Mouse (Mus musculus) midbrain, embryonic 11.5 days (tissue): ENCODE measurements around the gene Cep350. TPM values are rescaled to one million over a fixed set of nuclear protein-coding genes. Genes with fewer than 3 reads are reported as not detected.

ENCODE experiments used
- ATAC-seq: fragments of 200-750 bp; cut with Nextera tagmentation; 2 replicates; pipeline ENCODE4 v1.8.0; 2017; ENCODE audit warnings: moderate TSS enrichment, moderate library complexity; ENCODE audit not compliant: low FRiP score
- DNase-seq: peaks from one replicate; pipeline ENCODE4 v3.0.0; 2015; ENCODE audit warnings: low spot score; ENCODE audit errors: missing footprints
- H3K27ac ChIP-seq: fragments of 300-500 bp; sonication (generic); 2 replicates; pipeline ENCODE4 v1.5.1; 2014; ENCODE audit warnings: low read depth, low read length
- H3K27me3 ChIP-seq: fragments of 300-500 bp; sonication (generic); 2 replicates; pipeline ENCODE4 v1.6.1; 2014; ENCODE audit warnings: mild to moderate bottlenecking, low read length, moderate library complexity, mixed read lengths; ENCODE audit not compliant: control insufficient read depth, insufficient read depth
- H3K36me3 ChIP-seq: fragments of 300-500 bp; sonication (generic); 2 replicates; pipeline ENCODE4 v1.6.1; 2014; ENCODE audit warnings: mild to moderate bottlenecking, low read length, moderate library complexity, mixed read lengths; ENCODE audit not compliant: control insufficient read depth, insufficient read depth
- H3K4me1 ChIP-seq: fragments of 300-500 bp; sonication (generic); 2 replicates; pipeline ENCODE4 v1.6.1; 2014; ENCODE audit warnings: low read length; ENCODE audit not compliant: control insufficient read depth, insufficient read depth
- H3K4me2 ChIP-seq: fragments of 300-500 bp; sonication (generic); 2 replicates; pipeline ENCODE4 v1.6.1; 2014; ENCODE audit warnings: mild to moderate bottlenecking, moderate library complexity
- H3K4me3 ChIP-seq: fragments of 300-500 bp; sonication (generic); 2 replicates; pipeline ENCODE4 v1.5.1; 2014; ENCODE audit warnings: low read depth, low read length
- H3K9ac ChIP-seq: fragments of 300-500 bp; sonication (generic); 2 replicates; pipeline ENCODE4 v1.6.1; 2014; ENCODE audit warnings: low read length
- H3K9me3 ChIP-seq: fragments of 300-500 bp; sonication (generic); 2 replicates; pipeline ENCODE4 v1.6.1; 2016; ENCODE audit warnings: low read length; ENCODE audit not compliant: control insufficient read depth
- WGBS: fragments of 180-500 bp; shearing (Covaris S2); extraction: QIAGEN DNeasy Blood & Tissue Kit; methylation state at CpG from one replicate; pipeline ENCODE4 v1.1.7; 2014; 5-methylcytosine and 5-hydroxymethylcytosine counted together
- polyA plus RNA-seq: library from polyadenylated mRNA; unstranded; fragments of >200 nt; fragmentation: Nextera tagmentation; extraction: Ambion mirVana; gene quantifications from 2 replicates; pipeline ENCODE4 v1.2.1, GENCODE M21; 2014

Gene Cep350
- polyA plus RNA-seq, 1 experiment from 2014 or later = 6.9 TPM

DNA sequence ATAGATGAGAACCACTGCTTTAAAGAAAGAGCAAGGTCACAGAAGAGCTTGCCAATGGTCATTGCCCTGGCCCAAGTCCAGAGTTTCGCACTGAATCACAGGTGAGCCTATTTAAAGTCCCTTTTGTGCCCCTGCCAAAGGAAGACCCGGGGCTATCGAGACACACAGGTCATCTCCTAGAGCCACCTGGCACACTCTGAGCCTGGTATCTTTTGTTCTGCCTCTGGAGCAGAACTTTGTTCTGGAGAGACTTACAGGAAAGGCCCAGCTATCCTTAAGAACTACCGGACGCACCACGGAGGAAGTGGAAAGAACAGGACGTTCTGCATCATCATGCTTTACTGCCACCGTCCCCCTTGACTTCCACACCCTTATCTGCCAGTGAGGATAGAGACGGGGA, 167.4 kb downstream of the Cep350 start:
- DNase-seq = no peak
- no peak for ATAC-seq
- Histone ChIP-seq H3K4me1 (no peaks in the 10 kb centered on the region), H3K27ac (no peak overlapping the region), H3K9ac (no peak overlapping the region), H3K36me3 (no peaks in the 10 kb centered on the region; the same call in 1 of the 2 replicates), H3K27me3 (no peaks in the 10 kb centered on the region), H3K4me3 (no peak overlapping the region), H3K9me3 (no peaks in the 10 kb centered on the region), H3K4me2 (no peak overlapping the region)
- WGBS = 89% methylated on average over 9 of the region's 9 CpGs

DNA sequence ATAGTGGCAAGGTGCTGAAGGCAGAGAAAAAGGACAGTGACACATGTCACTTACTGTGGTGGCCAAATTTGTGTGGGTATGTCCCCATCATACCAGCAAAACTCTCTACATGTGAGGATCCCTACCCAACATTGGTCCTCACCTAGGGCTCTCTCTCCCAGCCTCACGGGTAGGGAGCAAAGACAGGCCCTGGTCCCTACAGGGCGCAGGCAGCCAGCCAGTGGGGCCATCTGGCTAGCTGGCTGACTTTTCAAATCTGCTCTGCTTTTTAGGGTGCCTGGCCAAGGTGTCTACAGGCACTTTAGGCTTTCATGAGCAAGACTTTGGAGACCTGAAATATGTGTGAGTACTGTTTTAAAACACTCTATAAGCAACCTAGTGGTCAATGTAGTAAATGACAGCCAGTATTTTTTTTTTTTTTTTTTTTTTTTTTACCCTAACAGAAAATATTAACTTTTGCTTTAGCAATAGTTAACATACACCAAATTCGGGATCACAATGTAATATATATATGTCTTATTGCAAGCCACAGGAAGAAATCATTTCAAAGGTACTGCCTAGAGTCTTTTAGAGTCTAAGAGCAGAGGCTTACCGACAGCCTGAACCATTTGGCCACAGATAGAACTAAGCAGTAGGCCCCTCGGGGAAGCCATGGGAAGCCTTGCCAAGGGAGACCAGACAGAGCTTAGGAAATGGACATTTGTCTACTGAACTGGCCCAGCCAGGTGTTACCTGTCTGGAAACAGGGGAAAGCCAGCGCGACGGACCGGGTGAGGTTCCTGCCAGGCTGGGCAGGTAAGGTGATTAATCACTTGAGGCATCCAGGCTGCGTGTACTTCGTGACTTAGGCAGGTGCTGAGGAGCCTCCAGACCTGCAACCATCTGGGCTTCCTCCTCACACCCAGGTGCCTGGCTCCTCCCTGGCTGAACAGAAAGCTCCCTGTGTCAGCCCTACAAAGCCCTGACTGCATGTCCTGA, 171.8 kb downstream of the Cep350 start:
- no peak for DNase-seq
- H3K36me3 ChIP-seq = no peaks in the 10 kb centered on the region; the same call in 1 of the 2 replicates
- H3K4me2 ChIP-seq = no peak overlapping the region
- H3K27ac ChIP-seq = no peak overlapping the region
- H3K4me1 ChIP-seq = no peaks in the 10 kb centered on the region
- H3K27me3 ChIP-seq = no peaks in the 10 kb centered on the region
- no peak overlapping the region for H3K9ac ChIP-seq
- 90% methylated on average over 11 of the region's 11 CpGs for WGBS
- ATAC-seq = no peak
- no peak overlapping the region for H3K4me3 ChIP-seq
- no peaks in the 10 kb centered on the region for H3K9me3 ChIP-seq

DNA sequence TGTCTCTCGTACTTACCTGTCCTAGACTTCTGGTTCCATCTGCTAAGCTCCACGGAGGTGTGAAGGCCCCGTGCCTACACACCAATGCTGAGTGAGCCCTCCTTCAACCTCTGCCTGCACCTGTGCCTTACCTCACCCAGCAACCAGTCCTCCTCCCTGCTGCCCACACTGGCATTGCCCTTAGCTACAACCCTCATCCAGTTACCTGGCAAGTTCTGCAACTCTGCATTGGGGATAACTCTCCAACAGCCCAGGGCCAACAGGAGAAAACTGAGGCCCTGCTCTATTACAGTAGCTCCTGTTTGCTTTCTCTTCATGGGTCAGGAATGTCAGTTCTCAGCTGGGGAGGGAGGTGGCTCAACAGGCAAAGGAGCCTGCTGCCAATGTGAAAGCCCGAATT, 175.1 kb downstream of the Cep350 start:
- no peak for ATAC-seq
- H3K9me3 ChIP-seq = no peaks in the 10 kb centered on the region
- H3K27ac ChIP-seq = no peak overlapping the region
- no peaks in the 10 kb centered on the region for H3K27me3 ChIP-seq
- H3K4me2 ChIP-seq = no peak overlapping the region
- DNase-seq = no peak
- WGBS = 90% methylated on average over 4 of the region's 4 CpGs
- no peaks in the 10 kb centered on the region for H3K4me1 ChIP-seq
- no peak overlapping the region for H3K4me3 ChIP-seq
- no peaks in the 10 kb centered on the region; the same call in 1 of the 2 replicates for H3K36me3 ChIP-seq
- H3K9ac ChIP-seq = no peak overlapping the region

DNA sequence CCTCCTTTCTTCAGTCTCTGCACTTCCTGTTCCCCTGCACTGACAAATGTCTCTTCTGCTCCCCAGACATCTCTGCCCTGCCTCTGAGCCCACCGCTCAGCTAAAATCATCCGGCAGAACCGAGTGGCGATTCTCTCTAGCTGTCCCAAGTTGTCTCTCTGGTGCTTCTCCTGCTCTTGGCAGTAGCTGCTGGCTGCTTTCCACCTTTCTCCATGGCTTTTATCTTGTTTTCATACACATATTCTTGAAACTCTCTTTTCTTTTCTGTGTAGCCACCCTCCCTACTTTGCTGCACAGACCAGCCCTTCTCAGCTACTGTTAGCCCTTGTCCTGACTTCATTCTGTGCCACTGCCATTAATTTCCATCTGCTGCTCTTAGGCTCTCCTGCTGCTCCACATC, 175.6 kb downstream of the Cep350 start:
- Histone ChIP-seq H3K36me3 (no peaks in the 10 kb centered on the region), H3K27ac (no peak overlapping the region), H3K4me2 (no peak overlapping the region), H3K4me3 (no peak overlapping the region), H3K27me3 (no peaks in the 10 kb centered on the region), H3K4me1 (no peaks in the 10 kb centered on the region), H3K9me3 (no peaks in the 10 kb centered on the region), H3K9ac (no peak overlapping the region)
- DNase-seq (no peak), ATAC-seq (no peak)
- 92% methylated on average over 4 of the region's 4 CpGs for WGBS

DNA sequence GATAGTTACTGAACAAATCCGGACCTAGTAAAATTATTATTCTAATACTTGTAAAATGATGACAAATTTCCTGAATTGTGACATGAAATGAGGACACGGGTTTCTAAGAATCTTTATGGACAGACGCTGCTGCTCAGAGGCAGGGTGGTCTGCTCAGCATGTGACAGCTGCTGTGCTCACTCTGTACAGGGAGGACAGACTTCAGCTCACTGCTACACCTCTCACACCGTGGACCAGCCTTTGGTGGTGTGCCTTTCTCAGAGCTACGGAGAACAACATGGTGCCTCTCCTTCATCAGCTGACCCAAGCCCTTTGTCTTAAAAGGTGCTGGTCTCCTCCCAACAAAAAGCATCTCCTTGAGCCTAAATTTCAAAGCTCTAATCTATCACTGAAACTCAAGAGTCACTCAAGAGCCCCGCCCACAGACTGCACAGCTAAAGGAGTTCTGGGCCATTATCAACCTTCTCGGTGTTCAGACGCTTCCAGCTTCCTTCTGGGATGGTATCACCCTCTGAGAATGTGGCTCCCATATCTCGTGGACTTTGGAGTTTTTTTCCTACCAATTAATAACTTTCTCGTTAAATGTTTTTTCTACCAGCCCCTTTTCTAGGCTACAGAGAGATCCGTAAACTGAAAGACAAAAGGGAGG, 176.2 kb downstream of the Cep350 start:
- no peaks in the 10 kb centered on the region for H3K9me3 ChIP-seq
- no peaks in the 10 kb centered on the region for H3K4me1 ChIP-seq
- H3K27ac ChIP-seq = no peak overlapping the region
- no peak overlapping the region for H3K4me3 ChIP-seq
- WGBS = 82% methylated on average over 11 of the region's 11 CpGs
- H3K4me2 ChIP-seq = no peak overlapping the region
- H3K9ac ChIP-seq = no peak overlapping the region
- no peak for DNase-seq
- no peaks in the 10 kb centered on the region for H3K36me3 ChIP-seq
- no peak for ATAC-seq
- H3K27me3 ChIP-seq = no peaks in the 10 kb centered on the region

DNA sequence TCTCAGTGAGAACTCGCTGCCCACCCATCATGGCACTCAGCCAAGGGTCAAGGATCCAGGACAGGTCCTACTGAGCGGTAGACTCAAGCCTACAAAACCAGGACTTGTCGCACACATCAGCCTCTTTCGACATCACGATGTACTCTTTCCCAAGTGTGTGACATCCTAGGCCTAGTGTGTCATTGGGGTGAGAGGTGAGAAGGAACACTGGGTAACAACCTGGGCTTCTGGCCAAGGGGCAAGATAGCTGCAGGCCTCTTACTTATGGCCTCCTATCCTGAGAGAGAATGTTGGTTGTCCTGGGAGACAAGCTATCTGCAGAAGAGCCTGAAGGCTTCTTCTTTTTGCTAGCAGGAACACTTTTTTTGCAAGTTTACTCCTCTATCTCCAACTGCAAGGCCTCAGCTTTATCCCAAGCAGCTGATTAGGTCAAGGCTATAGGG, 177.2 kb downstream of the Cep350 start:
- H3K9ac ChIP-seq = no peak overlapping the region
- H3K4me2 ChIP-seq = no peak overlapping the region
- H3K4me3 ChIP-seq = no peak overlapping the region
- H3K36me3 ChIP-seq = no peaks in the 10 kb centered on the region
- no peaks in the 10 kb centered on the region for H3K4me1 ChIP-seq
- ATAC-seq (no peak), DNase-seq (no peak)
- H3K27ac ChIP-seq = no peak overlapping the region
- H3K9me3 ChIP-seq = no peaks in the 10 kb centered on the region
- H3K27me3 ChIP-seq = no peaks in the 10 kb centered on the region
- WGBS = 96% methylated on average over 5 of the region's 5 CpGs

Other genes with a start within 250 kb of the Cep350 start
- gene Lhx4, start 221.6 kb downstream of the Cep350 start, polyA plus RNA-seq = 1.7 and 2.2 TPM in 2 replicates
- 6.6 and 6.8 TPM in 2 replicates for gene Qsox1, start 160.4 kb downstream of the Cep350 start, polyA plus RNA-seq
- 115 and 131 TPM in 2 replicates for gene Tor1aip2, start 62.1 kb upstream of the Cep350 start, polyA plus RNA-seq
- gene Tor1aip1, start 63.2 kb upstream of the Cep350 start, polyA plus RNA-seq = 35.3 and 37.8 TPM in 2 replicates
- gene Fam163a, start 231.8 kb upstream of the Cep350 start, polyA plus RNA-seq = 5.8 and 6.8 TPM in 2 replicates